Mouse (Mus musculus) hindbrain, embryonic 13.5 days (tissue): ENCODE measurements at regions not wholly inside any gene's neighbourhood (a gene's known extent, or its start where the extent isn't known, plus 50 kb on each side); places are given as distances from the start of the nearest gene placed in this dataset.
A peak's percentile ranks its signal among the peaks of the same experiment; 100 is the strongest.

Source experiments
- ATAC-seq: fragments of 200-750 bp; cut with Nextera tagmentation; 2 replicates; pipeline ENCODE4 v1.8.0; 2017; ENCODE audit warnings: moderate TSS enrichment; ENCODE audit not compliant: low FRiP score
- H3K27ac ChIP-seq: fragments of 300-500 bp; sonication (generic); 2 replicates; pipeline ENCODE4 v1.5.1; 2015; ENCODE audit warnings: inconsistent platforms, mild to moderate bottlenecking, moderate library complexity
- H3K27me3 ChIP-seq: fragments of 300-500 bp; sonication (generic); 2 replicates; pipeline ENCODE4 v1.6.1; 2015; ENCODE audit warnings: mild to moderate bottlenecking, inconsistent platforms
- H3K36me3 ChIP-seq: fragments of 300-500 bp; sonication (generic); 2 replicates; pipeline ENCODE4 v1.6.1; 2015; ENCODE audit warnings: mild to moderate bottlenecking, inconsistent platforms
- H3K4me1 ChIP-seq: fragments of 300-500 bp; sonication (generic); replicated peaks from 2 replicates; pipeline ENCODE4 v1.6.1; 2015; ENCODE audit warnings: inconsistent platforms
- H3K4me2 ChIP-seq: fragments of 300-500 bp; sonication (generic); 2 replicates; pipeline ENCODE4 v1.6.1; 2015; ENCODE audit warnings: inconsistent platforms, mild to moderate bottlenecking, moderate library complexity
- H3K4me3 ChIP-seq: fragments of 300-500 bp; sonication (generic); 2 replicates; pipeline ENCODE4 v1.5.1; 2015; ENCODE audit warnings: mild to moderate bottlenecking, inconsistent platforms
- H3K9ac ChIP-seq: fragments of 300-500 bp; sonication (generic); 2 replicates; pipeline ENCODE4 v1.6.1; 2015; ENCODE audit warnings: mild to moderate bottlenecking, inconsistent platforms
- H3K9me3 ChIP-seq: fragments of 300-500 bp; sonication (generic); 2 replicates; pipeline ENCODE4 v1.6.1; 2016; ENCODE audit warnings: inconsistent platforms
- WGBS: fragments of 180-500 bp; shearing (Covaris S2); methylation state at CpG from one replicate; pipeline ENCODE4 v1.1.7; 2015; 5-methylcytosine and 5-hydroxymethylcytosine counted together

DNA sequence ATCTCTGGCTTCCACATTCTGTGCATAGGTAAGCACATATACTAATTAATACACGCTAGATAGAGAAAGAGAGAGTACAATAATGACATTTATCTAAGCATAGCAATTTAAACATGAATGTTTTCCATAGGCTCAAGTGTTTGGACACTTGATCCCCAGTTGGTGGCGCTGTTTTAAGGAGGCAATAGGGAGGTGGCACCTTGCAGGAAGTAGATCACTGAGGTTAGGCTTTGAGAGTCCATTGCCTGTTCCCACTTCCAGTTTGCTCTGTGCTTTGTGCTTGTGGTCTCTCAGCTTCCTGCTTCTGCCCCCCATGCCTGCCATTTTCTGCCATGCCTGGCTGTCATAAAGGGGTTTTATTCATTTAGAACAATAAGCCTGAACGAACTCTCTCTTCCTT is 226.5 kb upstream of the Elac2 start:
- H3K36me3 ChIP-seq: no peaks in the 10 kb centered on the region
- H3K27me3 ChIP-seq: no peaks in the 10 kb centered on the region
- no peak overlapping the region for H3K27ac ChIP-seq
- H3K9ac ChIP-seq: no peak overlapping the region
- WGBS: 49% methylated on average over 3 of the region's 3 CpGs
- ATAC-seq: no peak
- no peak overlapping the region for H3K4me3 ChIP-seq
- peaks cover 9% of the 10 kb centered on the region for H3K4me1 ChIP-seq
- no peaks in the 10 kb centered on the region for H3K9me3 ChIP-seq
- no peak overlapping the region for H3K4me2 ChIP-seq

- H3K36me3 ChIP-seq: no peaks in the 10 kb centered on the region
- H3K4me2 ChIP-seq: no peak overlapping the region
- no peaks in the 10 kb centered on the region for H3K9me3 ChIP-seq
- H3K4me1 ChIP-seq: peaks cover 9% of the 10 kb centered on the region
- no peaks in the 10 kb centered on the region for H3K27me3 ChIP-seq
- no peak overlapping the region for H3K9ac ChIP-seq
- WGBS: 28% methylated on average over 7 of the region's 7 CpGs
- no peak overlapping the region for H3K4me3 ChIP-seq
- H3K27ac ChIP-seq: no peak overlapping the region
- ATAC-seq: no peak
These were observed 226.0 kb upstream of the Elac2 start for GRCm38 (mm10) chr11:64752816-64753215.

DNA sequence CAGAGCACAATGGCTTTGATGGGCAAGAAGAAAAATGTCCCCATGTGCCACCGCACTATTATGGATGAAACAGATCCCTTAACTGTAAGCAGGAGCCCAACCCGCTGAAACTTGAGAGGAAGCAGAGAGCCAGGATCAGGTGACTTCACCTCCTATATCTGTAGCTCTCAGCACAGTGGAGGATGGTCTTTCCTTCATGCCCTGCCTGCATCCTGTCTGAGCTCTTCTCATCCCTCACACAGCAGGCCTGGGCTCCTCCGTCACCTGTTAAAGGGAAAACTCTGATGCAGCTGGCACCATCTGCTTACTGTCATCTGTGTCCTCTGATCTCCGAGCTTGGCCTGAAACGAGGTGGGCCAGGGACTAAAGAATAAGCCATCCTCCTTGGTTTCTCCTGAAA is 224.8 kb upstream of the Elac2 start:
- Histone ChIP-seq H3K9me3 (no peaks in the 10 kb centered on the region), H3K36me3 (no peaks in the 10 kb centered on the region), H3K4me3 (no peak overlapping the region), H3K4me1 (peaks cover 9% of the 10 kb centered on the region), H3K27ac (no peak overlapping the region), H3K4me2 (no peak overlapping the region), H3K9ac (no peak overlapping the region), H3K27me3 (no peaks in the 10 kb centered on the region)
- WGBS: 62% methylated on average over 5 of the region's 5 CpGs
- ATAC-seq: no peak

DNA sequence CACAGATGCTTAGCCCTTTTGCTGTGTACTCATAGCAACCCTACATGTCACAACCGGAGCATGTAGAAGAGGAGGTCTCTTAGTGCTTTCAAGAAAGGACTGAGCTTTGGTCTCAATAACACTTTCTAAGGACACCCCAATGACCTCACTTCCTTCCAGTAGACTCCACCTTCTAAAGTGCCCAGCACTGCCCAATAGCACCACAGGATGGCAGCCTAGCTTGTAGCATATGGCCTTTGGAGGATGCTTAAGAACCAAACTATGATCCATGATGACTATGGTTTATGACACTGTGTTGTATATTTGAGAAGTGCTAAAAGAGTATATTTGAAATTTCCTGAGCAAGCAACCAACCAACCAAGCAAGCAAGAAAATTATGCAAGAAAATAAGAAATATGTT is 223.3 kb upstream of the Elac2 start:
- ATAC-seq: no peak
- 97% methylated on average over 1 of the region's 1 CpGs for WGBS
- Histone ChIP-seq H3K4me1 (peaks cover 9% of the 10 kb centered on the region), H3K9me3 (no peaks in the 10 kb centered on the region), H3K27ac (no peak overlapping the region), H3K4me2 (no peak overlapping the region), H3K4me3 (no peak overlapping the region), H3K36me3 (no peaks in the 10 kb centered on the region), H3K27me3 (no peaks in the 10 kb centered on the region), H3K9ac (no peak overlapping the region)

DNA sequence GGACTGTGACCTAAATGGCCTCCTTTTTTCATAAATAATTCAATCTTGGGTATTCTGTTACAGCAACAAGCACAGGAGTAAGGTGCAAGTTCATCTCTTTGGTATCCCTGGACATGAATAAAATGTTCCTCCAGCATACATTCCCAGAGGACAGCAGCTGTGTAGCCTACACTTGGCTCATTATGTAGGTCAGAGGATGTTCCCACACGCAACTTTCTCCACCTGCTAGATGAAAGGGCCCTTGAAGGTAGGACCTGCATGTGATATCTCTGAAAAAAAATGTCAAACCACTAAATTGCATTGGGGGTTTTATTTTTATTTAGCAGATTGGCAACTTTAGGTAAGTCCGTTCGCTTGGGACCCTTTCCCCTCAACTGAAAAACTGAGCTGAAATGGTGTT is 218.2 kb upstream of the Elac2 start:
- 96% methylated on average over 3 of the region's 3 CpGs for WGBS
- H3K27ac ChIP-seq: no peak overlapping the region
- no peaks in the 10 kb centered on the region for H3K36me3 ChIP-seq
- no peaks in the 10 kb centered on the region for H3K27me3 ChIP-seq
- H3K4me3 ChIP-seq: no peak overlapping the region
- no peak for ATAC-seq
- peaks cover 6% of the 10 kb centered on the region; the same call in 1 of the 2 replicates for H3K4me1 ChIP-seq
- no peak overlapping the region for H3K4me2 ChIP-seq
- H3K9ac ChIP-seq: no peak overlapping the region
- H3K9me3 ChIP-seq: no peaks in the 10 kb centered on the region

DNA sequence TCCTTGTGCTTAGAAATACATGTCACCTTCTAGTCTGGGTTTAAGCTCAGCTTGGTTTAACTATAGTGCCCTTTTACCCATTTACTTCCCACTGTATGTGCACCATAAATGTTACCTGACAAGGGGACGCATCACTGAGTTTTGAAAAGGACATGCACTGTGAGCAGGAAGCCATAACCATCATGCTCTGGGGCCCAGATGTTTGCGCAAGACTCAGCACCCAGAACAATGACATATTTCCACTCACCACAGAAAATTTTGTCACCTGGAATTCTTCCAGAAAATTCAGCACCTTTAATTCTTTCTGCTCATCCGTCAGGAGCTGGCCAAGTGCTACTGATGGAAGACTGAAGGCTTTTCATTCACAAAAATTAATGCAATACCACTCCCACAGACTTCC is 216.1 kb upstream of the Elac2 start:
- Histone ChIP-seq H3K4me2 (no peak overlapping the region), H3K4me1 (peaks cover 6% of the 10 kb centered on the region; the same call in 1 of the 2 replicates), H3K27me3 (no peaks in the 10 kb centered on the region), H3K36me3 (no peaks in the 10 kb centered on the region), H3K4me3 (no peak overlapping the region), H3K27ac (no peak overlapping the region), H3K9me3 (no peaks in the 10 kb centered on the region), H3K9ac (no peak overlapping the region)
- 90% methylated on average over 3 of the region's 3 CpGs for WGBS
- no peak for ATAC-seq

DNA sequence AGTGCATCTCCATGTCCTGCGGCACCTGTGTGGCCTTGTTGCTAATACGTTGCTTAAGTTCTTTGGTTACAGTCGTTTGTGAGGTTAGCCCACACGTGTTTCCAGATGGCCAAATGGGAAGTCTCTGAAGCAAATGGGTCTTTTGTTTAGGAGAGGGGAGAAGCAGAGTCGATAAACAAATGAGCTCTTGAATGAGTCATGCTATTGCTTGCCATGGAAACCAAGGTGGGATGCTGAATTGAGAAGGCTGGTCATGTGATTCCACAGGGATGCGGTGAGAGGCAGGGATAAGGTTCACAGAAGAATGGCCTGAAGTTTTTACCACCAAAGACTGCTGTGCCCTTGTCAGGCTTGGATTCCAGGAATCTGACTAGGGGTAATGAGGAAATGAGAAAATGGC is 214.8 kb upstream of the Elac2 start:
- Histone ChIP-seq H3K4me2 (no peak overlapping the region), H3K9ac (no peak overlapping the region), H3K27me3 (no peaks in the 10 kb centered on the region), H3K4me3 (no peak overlapping the region), H3K4me1 (peaks cover 6% of the 10 kb centered on the region; the same call in 1 of the 2 replicates), H3K27ac (no peak overlapping the region), H3K36me3 (no peaks in the 10 kb centered on the region), H3K9me3 (no peaks in the 10 kb centered on the region)
- no peak for ATAC-seq
- WGBS: 37% methylated on average over 6 of the region's 6 CpGs

DNA sequence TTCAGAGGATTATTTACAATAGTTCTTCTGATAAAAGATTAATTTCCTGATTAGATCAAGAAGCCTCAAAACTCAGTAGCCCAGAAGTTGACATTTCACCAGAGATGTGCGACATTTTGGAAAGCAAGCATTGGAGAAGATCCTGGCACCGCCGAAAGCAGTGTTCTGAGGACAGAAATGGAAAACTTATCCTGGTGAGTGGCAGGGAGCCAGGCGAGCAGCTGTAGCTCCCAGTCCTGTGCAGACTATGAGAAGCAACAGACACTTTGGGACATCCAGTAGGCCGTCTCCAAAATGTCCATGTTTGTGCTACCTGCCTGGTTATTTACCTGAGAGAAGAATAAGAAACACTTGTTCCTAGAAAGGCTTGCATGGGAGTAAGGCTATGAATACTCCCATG is 202.1 kb upstream of the Elac2 start:
- no peaks in the 10 kb centered on the region for H3K27me3 ChIP-seq
- 90% methylated on average over 5 of the region's 5 CpGs for WGBS
- no peaks in the 10 kb centered on the region for H3K36me3 ChIP-seq
- ATAC-seq: no peak
- no peak overlapping the region for H3K9ac ChIP-seq
- H3K4me3 ChIP-seq: no peak overlapping the region
- H3K4me2 ChIP-seq: no peak overlapping the region
- H3K4me1 ChIP-seq: no peaks in the 10 kb centered on the region
- no peaks in the 10 kb centered on the region for H3K9me3 ChIP-seq
- H3K27ac ChIP-seq: no peak overlapping the region

GRCm38 (mm10) chr11:64800246-64801121 is 178.4 kb upstream of the Elac2 start:
- peak overlapping the region; percentile 55; the same call in 1 of the 2 replicates for H3K9ac ChIP-seq
- no peak for ATAC-seq
- no peaks in the 10 kb centered on the region for H3K36me3 ChIP-seq
- H3K4me1 ChIP-seq: peaks cover 16% of the 10 kb centered on the region
- H3K27me3 ChIP-seq: no peaks in the 10 kb centered on the region
- 43% methylated on average over 21 of the region's 21 CpGs for WGBS
- no peak overlapping the region for H3K4me3 ChIP-seq
- H3K9me3 ChIP-seq: no peaks in the 10 kb centered on the region
- H3K4me2 ChIP-seq: peak overlapping the region; percentile 29
- H3K27ac ChIP-seq: no peak overlapping the region

- Histone ChIP-seq H3K27ac (no peak overlapping the region), H3K9ac (no peak overlapping the region), H3K4me2 (no peak overlapping the region), H3K27me3 (no peaks in the 10 kb centered on the region), H3K9me3 (no peaks in the 10 kb centered on the region), H3K4me3 (no peak overlapping the region), H3K36me3 (no peaks in the 10 kb centered on the region), H3K4me1 (peaks cover 16% of the 10 kb centered on the region)
- WGBS: 58% methylated on average over 10 of the region's 10 CpGs
- ATAC-seq: no peak
These were observed 177.5 kb upstream of the Elac2 start for GRCm38 (mm10) chr11:64801351-64801750.

DNA sequence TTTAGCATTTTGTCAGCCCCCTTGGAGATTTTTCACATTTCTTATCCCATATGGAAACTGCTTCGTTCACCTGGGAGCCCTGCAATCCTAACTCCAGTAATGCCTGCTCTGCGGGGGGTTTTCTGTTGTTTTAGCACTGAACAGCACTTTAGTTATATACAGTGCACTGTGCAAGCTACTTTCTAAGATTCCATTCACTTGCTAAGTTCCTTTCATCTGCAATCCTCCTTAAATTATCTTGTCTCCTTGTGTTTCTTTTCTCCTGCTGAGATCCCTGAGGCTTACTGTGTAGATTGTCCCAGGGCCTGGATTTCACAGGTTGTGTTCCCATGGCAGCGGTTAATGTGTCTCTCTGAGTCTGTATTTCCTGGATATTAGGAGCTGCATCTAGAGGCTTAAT is 173.3 kb upstream of the Elac2 start:
- no peak overlapping the region for H3K9ac ChIP-seq
- peaks cover 9% of the 10 kb centered on the region for H3K4me1 ChIP-seq
- no peaks in the 10 kb centered on the region for H3K27me3 ChIP-seq
- H3K4me3 ChIP-seq: no peak overlapping the region
- no peak for ATAC-seq
- no peak overlapping the region for H3K4me2 ChIP-seq
- no peaks in the 10 kb centered on the region for H3K36me3 ChIP-seq
- no peaks in the 10 kb centered on the region for H3K9me3 ChIP-seq
- WGBS: 67% methylated on average over 3 of the region's 3 CpGs
- H3K27ac ChIP-seq: no peak overlapping the region

DNA sequence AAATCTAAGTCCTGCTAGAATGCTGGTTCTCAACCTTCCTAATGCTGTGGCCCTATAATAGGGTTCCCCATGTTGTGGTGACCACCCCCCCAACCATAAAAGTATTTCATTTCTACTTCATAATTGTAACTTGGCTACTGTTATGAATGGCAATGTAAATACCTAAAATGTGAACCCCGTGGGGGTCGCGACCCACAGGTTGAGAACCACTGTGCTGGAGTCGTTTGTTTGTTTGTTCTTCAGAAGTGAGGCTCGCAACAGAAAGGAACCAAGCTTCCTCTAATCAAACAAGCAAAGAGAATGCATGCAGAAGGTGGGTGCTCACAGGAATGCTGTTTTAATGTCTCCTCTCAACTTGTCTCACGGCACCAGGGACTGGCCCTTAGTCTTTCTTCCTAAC is 166.4 kb upstream of the Elac2 start:
- 79% methylated on average over 6 of the region's 6 CpGs for WGBS
- no peak overlapping the region for H3K27ac ChIP-seq
- no peak overlapping the region for H3K9ac ChIP-seq
- no peaks in the 10 kb centered on the region for H3K27me3 ChIP-seq
- H3K4me3 ChIP-seq: no peak overlapping the region
- no peak for ATAC-seq
- no peaks in the 10 kb centered on the region for H3K4me1 ChIP-seq
- H3K9me3 ChIP-seq: no peaks in the 10 kb centered on the region
- no peaks in the 10 kb centered on the region for H3K36me3 ChIP-seq
- no peak overlapping the region for H3K4me2 ChIP-seq

GRCm38 (mm10) chr11:64829429-64829828 is 149.4 kb upstream of the Elac2 start:
- H3K27me3 ChIP-seq: no peaks in the 10 kb centered on the region
- peaks cover 5% of the 10 kb centered on the region; the same call in 1 of the 2 replicates for H3K4me1 ChIP-seq
- H3K9ac ChIP-seq: no peak overlapping the region
- 81% methylated on average over 5 of the region's 5 CpGs for WGBS
- H3K4me2 ChIP-seq: no peak overlapping the region
- no peak for ATAC-seq
- H3K36me3 ChIP-seq: no peaks in the 10 kb centered on the region
- no peak overlapping the region for H3K27ac ChIP-seq
- no peak overlapping the region for H3K4me3 ChIP-seq
- H3K9me3 ChIP-seq: no peaks in the 10 kb centered on the region
